Mouse (Mus musculus) cerebellum, postnatal 25 days (tissue): ENCODE measurements at regions not wholly inside any gene's neighbourhood (a gene's known extent, or its start where the extent isn't known, plus 50 kb on each side); places are given as distances from the start of the nearest gene placed in this dataset.
"Not testable (repeated sequence)": the region's sequence is repeated elsewhere in the genome, so short reads cannot be mapped to it uniquely, and the experiment has no call there.

Source experiments
- DNase-seq, 2 experiments: peaks; one replicate each; pipeline ENCODE4 v3.0.0; 2021; ENCODE audit warnings: mixed read lengths in 2 of 2

- DNase-seq, result no peak
Observed at GRCm38 (mm10) chr1:150160314-150160713, 60.5 kb downstream of the Ptgs2 start.

- no peak for DNase-seq
Observed at GRCm38 (mm10) chr1:150164890-150165596, 65.2 kb downstream of the Ptgs2 start.

GRCm38 (mm10) chr1:150165597-150165973 lies 65.8 kb downstream of the Ptgs2 start:
- no peak for DNase-seq

- DNase-seq, result no peak
Observed at GRCm38 (mm10) chr1:150167172-150167571, 67.3 kb downstream of the Ptgs2 start.

- no peak for DNase-seq
Observed at GRCm38 (mm10) chr1:150174204-150174603, 74.4 kb downstream of the Ptgs2 start.

GRCm38 (mm10) chr1:150177029-150177740 lies 77.4 kb downstream of the Ptgs2 start:
- DNase-seq, result no peak

GRCm38 (mm10) chr1:150202022-150202421 lies 102.2 kb downstream of the Ptgs2 start:
- no peak for DNase-seq

- no peak for DNase-seq
Observed at GRCm38 (mm10) chr1:150212454-150212853, 106.8 kb upstream of the Pdc start.

GRCm38 (mm10) chr1:150216672-150217071 lies 102.5 kb upstream of the Pdc start:
- no peak for DNase-seq

GRCm38 (mm10) chr1:150218802-150219201 lies 100.4 kb upstream of the Pdc start:
- DNase-seq, result no peak

- DNase-seq, result no peak
Observed at GRCm38 (mm10) chr1:150225529-150225928, 93.7 kb upstream of the Pdc start.

GRCm38 (mm10) chr1:150239504-150239903 lies 79.7 kb upstream of the Pdc start:
- not testable (repeated sequence) for DNase-seq

GRCm38 (mm10) chr1:150240110-150240509 lies 79.1 kb upstream of the Pdc start:
- DNase-seq, result no peak

GRCm38 (mm10) chr1:150241153-150241552 lies 78.1 kb upstream of the Pdc start:
- no peak for DNase-seq

- DNase-seq, result no peak
Observed at GRCm38 (mm10) chr1:150242108-150242507, 77.1 kb upstream of the Pdc start.

- no peak for DNase-seq
Observed at GRCm38 (mm10) chr1:150244916-150245315, 74.3 kb upstream of the Pdc start.

GRCm38 (mm10) chr1:150251422-150251821 lies 67.8 kb upstream of the Pdc start:
- DNase-seq, result no peak

- DNase-seq, result no peak
Observed at GRCm38 (mm10) chr1:150251876-150252275, 67.3 kb upstream of the Pdc start.

- DNase-seq, result no peak
Observed at GRCm38 (mm10) chr1:150257596-150257995, 61.6 kb upstream of the Pdc start.

- no peak for DNase-seq
Observed at GRCm38 (mm10) chr1:150260355-150260754, 58.9 kb upstream of the Pdc start.

GRCm38 (mm10) chr1:150266502-150266901 lies 52.7 kb upstream of the Pdc start:
- peak in 1 of 2 experiments; percentile 25 for DNase-seq

GRCm38 (mm10) chr1:150267003-150267402 lies 52.2 kb upstream of the Pdc start:
- no peak for DNase-seq
